Mouse (Mus musculus): ENCODE measurements around the gene Ilf2.

DNA sequence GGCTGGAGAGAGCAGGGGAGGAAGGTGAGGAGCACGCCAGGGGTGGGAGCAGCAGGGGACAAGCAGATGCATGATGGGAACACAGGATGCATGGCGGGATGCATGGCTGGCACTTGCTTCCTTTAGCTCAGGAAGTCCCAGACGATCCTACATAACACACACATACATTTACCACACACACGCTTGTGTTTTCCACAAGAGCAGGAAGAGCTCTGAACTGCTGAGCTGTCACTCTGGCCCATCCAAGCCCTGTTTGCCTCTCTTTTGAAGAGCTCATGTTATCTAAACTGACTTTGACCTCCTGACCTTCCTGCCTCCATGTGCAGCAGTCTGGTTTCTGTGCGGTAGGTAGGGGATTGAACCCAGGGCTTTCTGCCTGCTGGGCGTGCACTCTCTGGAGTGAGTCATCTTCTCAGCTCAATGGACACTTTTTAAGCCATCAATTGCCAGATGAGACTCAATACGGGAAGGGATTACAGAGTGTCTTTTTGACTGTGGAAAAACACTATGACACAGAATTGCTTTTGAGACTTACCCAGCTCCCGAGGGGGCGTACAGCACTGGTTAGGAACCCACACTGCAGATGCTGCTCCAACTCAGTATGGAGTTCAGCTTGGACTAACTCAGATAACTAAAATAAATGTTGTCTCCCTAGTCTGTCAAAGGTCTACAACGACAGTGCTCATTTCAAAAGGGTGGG lies 24.4 kb upstream of the Ilf2 start:
- no peak for TF ChIP-seq CTCF (IDR thresholded peaks at IDR 0.05; ENCODE audit: borderline replicate concordance, control insufficient read depth, extremely low read depth, insufficient read depth, low read length, poor library complexity)
- no peak for TF ChIP-seq POLR2A (IDR thresholded peaks at IDR 0.05; ENCODE audit: control insufficient read depth, extremely low read depth, insufficient read depth, low read length, poor library complexity)
